Mouse (Mus musculus) G1E (cell line): ENCODE data around the gene Uap1.

Source experiments
- CTCF ChIP-seq: IDR thresholded peaks from 2 replicates; pipeline ENCODE4 v1.5.1; 2012; ENCODE audit warnings: low read depth, low read length, inconsistent platforms, mixed read lengths
- GATA1 ChIP-seq: IDR thresholded peaks from 2 replicates; pipeline ENCODE4 v1.6.1; 2012; ENCODE audit warnings: borderline replicate concordance, low read length, inconsistent platforms, mixed read lengths
- GATA2 ChIP-seq: IDR thresholded peaks from 2 replicates; pipeline ENCODE4 v1.6.1; 2012; ENCODE audit warnings: low read depth, low read length, inconsistent platforms, borderline replicate concordance
- POLR2AphosphoS5 ChIP-seq: IDR thresholded peaks from 2 replicates; pipeline ENCODE4 v1.6.1; 2012; ENCODE audit warnings: low read depth, low read length, inconsistent platforms; ENCODE audit not compliant: insufficient replicate concordance
- TAL1 ChIP-seq: conservative IDR thresholded peaks from 2 replicates; pipeline ENCODE4 v1.6.1; 2012; ENCODE audit warnings: low read depth, low read length, inconsistent platforms, mixed read lengths

DNA sequence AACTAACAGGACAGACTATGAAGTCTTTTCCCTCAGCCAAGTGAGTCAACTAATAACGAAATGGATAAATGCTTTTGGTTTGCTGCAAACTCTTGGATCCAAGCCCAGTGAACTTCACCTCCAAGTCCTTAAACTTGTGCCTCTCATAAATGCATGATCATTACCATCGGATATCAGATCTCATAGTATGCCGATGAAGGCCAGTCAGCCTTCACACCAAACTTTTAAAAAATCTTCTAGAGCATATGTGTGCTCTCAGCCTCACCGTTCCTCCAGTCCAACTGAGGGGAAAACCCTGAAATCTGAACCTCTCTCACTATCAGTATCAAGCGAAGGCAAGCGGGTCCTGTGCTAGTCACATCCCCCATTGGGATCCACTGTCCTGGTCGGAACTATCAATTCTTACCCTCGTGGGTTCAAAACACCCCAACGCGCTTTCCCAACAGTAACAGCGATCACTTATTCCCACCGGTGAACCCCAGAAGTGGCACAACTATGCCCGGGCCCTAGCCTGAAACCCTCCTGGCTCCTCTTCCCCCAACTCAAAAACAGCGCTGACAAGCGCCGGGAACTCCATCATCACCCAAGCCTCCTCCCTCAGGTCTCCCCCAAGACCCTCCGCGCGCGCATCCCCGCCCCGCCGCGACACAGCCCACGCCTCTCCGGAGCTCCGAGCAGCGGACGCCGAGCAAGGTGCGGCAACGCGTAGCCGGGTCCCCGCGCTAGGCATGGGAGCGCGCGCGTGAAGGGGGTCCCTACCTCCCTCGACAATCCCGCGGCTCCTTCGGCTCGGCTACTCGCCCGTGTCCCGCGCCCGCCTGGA lies 555 bp downstream of the Uap1 start:
- TF ChIP-seq CTCF (no peak), POLR2AphosphoS5 (no peak), GATA2 (no peak), GATA1 (no peak), TAL1 (no peak)
